Mouse (Mus musculus) intestine, embryonic 14.5 days (tissue): ENCODE measurements at regions not wholly inside any gene's neighbourhood (a gene's known extent, or its start where the extent isn't known, plus 50 kb on each side); places are given as distances from the start of the nearest gene placed in this dataset.

Source experiments
- ATAC-seq: fragments of 200-750 bp; cut with Nextera tagmentation; replicated peaks from 2 replicates; pipeline ENCODE4 v1.8.0; 2017; ENCODE audit warnings: low read depth, moderate number of reproducible peaks, moderate TSS enrichment, moderate library complexity; ENCODE audit not compliant: low FRiP score, low TSS enrichment
- DNase-seq: peaks from one replicate; pipeline ENCODE4 v3.0.0-alpha.2; 2018; ENCODE audit warnings: low spot score
- H3K27ac ChIP-seq: fragments of 300-500 bp; sonication (generic); 2 replicates; pipeline ENCODE4 v1.5.1; 2014; ENCODE audit warnings: low read depth, mild to moderate bottlenecking, control low read depth
- H3K27me3 ChIP-seq: fragments of 300-500 bp; sonication (generic); replicated peaks from 2 replicates; pipeline ENCODE4 v1.6.1; 2014; ENCODE audit warnings: low read length, control low read depth; ENCODE audit not compliant: control insufficient read depth, insufficient read depth
- H3K36me3 ChIP-seq: fragments of 300-500 bp; sonication (generic); 2 replicates; pipeline ENCODE4 v1.6.1; 2014; ENCODE audit warnings: low read length, control low read depth; ENCODE audit not compliant: control insufficient read depth, insufficient read depth
- H3K4me1 ChIP-seq: fragments of 300-500 bp; sonication (generic); replicated peaks from 2 replicates; pipeline ENCODE4 v1.6.1; 2014; ENCODE audit warnings: low read length, control low read depth, mixed read lengths; ENCODE audit not compliant: control insufficient read depth, insufficient read depth
- H3K4me2 ChIP-seq: fragments of 300-500 bp; sonication (generic); 2 replicates; pipeline ENCODE4 v1.6.1; 2014; ENCODE audit warnings: low read length
- H3K4me3 ChIP-seq: fragments of 300-500 bp; sonication (generic); 2 replicates; pipeline ENCODE4 v1.5.1; 2014; ENCODE audit warnings: low read depth, low read length, control low read depth, mixed read lengths
- H3K9ac ChIP-seq: fragments of 300-500 bp; sonication (generic); 2 replicates; pipeline ENCODE4 v1.6.1; 2014; ENCODE audit warnings: mild to moderate bottlenecking, low read length
- H3K9me3 ChIP-seq: fragments of 300-500 bp; sonication (generic); 2 replicates; pipeline ENCODE4 v1.6.1; 2016; ENCODE audit warnings: low read length, control low read depth; ENCODE audit not compliant: control insufficient read depth
- WGBS: fragments of 180-500 bp; shearing (Covaris S2); extraction: QIAGEN DNeasy Blood & Tissue Kit; methylation state at CpG from one replicate; pipeline ENCODE4 v1.1.7; 2014; 5-methylcytosine and 5-hydroxymethylcytosine counted together

DNA sequence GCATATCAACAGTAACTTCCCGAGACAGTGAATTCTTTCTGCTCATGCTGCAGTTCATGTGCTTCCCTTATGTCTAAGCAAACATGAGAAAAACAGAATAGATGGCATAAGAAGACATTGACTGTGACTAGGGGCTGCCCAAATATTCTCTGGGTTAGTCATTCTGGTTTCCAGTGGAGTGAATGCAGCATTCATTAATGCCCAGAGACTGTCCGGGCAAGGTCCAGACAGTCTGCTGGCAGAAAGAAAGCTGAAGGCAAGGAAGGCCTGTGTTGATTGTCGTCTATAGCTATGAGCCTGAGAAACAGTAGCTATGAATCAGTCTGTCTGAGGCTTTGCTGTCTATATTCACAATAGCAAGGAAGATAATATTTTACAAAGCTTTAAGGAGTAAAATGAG, 537.9 kb upstream of the Jag1 start:
- ATAC-seq (no peak), DNase-seq (no peak)
- no peaks in the 10 kb centered on the region for H3K36me3 ChIP-seq
- 73% methylated on average over 3 of the region's 3 CpGs for WGBS
- no peaks in the 10 kb centered on the region for H3K27me3 ChIP-seq
- no peak overlapping the region for H3K4me3 ChIP-seq
- H3K27ac ChIP-seq: no peak overlapping the region
- no peak overlapping the region for H3K9ac ChIP-seq
- H3K4me2 ChIP-seq: no peak overlapping the region
- H3K4me1 ChIP-seq: no peaks in the 10 kb centered on the region
- H3K9me3 ChIP-seq: peaks cover 6% of the 10 kb centered on the region; the same call in 1 of the 2 replicates

GRCm38 (mm10) chr2:137644160-137644559, 527.7 kb upstream of the Jag1 start:
- ATAC-seq: no peak
- Histone ChIP-seq H3K4me2 (no peak overlapping the region), H3K4me3 (no peak overlapping the region), H3K27me3 (no peaks in the 10 kb centered on the region), H3K4me1 (no peaks in the 10 kb centered on the region), H3K9me3 (no peaks in the 10 kb centered on the region), H3K27ac (no peak overlapping the region), H3K9ac (no peak overlapping the region), H3K36me3 (no peaks in the 10 kb centered on the region)
- no peak for DNase-seq
- 25% methylated on average over 2 of the region's 2 CpGs for WGBS

- 55% methylated on average over 10 of the region's 10 CpGs for WGBS
- no peak overlapping the region for H3K4me2 ChIP-seq
Measured at GRCm38 (mm10) chr2:137643269-137644055, 527.0 kb upstream of the Jag1 start.

DNA sequence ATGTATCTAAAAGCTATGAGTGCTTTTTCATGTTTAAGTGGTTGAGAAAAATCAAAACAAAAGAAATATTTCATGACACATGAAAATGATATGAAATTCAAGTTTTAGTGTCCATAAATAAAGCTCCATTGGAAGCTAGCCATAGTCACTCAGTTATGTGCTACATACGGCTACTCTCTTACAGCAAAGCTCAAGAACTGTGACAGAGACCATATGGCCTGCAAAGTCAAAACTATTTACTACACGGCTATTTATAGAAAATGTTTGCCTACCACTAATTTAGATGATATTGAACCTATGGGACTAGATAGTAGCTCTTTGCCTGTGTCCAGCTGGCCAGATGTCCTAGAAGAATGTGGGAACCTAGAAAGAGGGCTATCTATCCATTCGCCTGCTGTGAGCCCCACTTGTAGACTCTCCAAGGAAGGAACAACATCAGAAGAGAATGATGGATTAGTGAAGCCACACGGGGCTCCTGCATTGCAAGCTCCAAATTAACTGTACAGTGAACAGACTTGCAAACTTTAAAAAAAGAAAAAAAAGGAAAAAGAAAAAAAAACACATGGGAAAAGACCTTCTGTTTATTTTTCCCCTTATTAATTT, 518.7 kb upstream of the Jag1 start:
- WGBS: 27% methylated on average over 4 of the region's 4 CpGs
- H3K27ac ChIP-seq: peak overlapping the region; percentile 64; the same call in 1 of the 2 replicates
- ATAC-seq: peak; percentile 89

More at GRCm38 (mm10) chr2:137643269-137644055, 527.0 kb upstream of the Jag1 start:
- H3K36me3 ChIP-seq: no peaks in the 10 kb centered on the region
- no peaks in the 10 kb centered on the region for H3K9me3 ChIP-seq
- H3K9ac ChIP-seq: no peak overlapping the region
- no peak for ATAC-seq
- no peak for DNase-seq
- no peak overlapping the region for H3K4me3 ChIP-seq
- H3K4me1 ChIP-seq: no peaks in the 10 kb centered on the region
- no peak overlapping the region for H3K27ac ChIP-seq
- H3K27me3 ChIP-seq: no peaks in the 10 kb centered on the region

DNA sequence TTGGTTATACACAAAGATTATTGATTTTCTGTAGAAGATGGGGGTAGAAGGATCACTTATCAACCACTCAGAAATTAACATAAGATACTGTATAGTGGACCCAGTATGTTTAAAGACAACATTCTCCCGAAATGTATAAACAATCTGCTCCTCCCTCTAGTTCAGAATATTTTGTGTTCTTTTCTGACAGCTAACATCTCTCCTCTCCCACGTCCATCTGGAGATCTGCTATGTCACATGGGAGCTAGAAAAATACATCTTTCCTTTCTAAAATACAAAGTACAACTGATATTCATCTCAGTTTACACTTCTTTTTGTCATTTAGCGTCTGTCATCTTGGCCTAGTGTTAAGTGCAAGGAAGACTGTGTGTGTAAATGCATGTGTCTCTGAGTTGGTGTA, 500.2 kb upstream of the Jag1 start:
- H3K27ac ChIP-seq: no peak overlapping the region
- no peak overlapping the region for H3K4me3 ChIP-seq
- no peak overlapping the region for H3K4me2 ChIP-seq
- no peak for DNase-seq
- no peaks in the 10 kb centered on the region for H3K27me3 ChIP-seq
- no peak overlapping the region for H3K9ac ChIP-seq
- no peaks in the 10 kb centered on the region for H3K36me3 ChIP-seq
- WGBS: 72% methylated on average over 3 of the region's 3 CpGs
- no peaks in the 10 kb centered on the region for H3K4me1 ChIP-seq
- H3K9me3 ChIP-seq: no peaks in the 10 kb centered on the region
- no peak for ATAC-seq

More for the DNA sequence above, 518.7 kb upstream of the Jag1 start:
- peak; percentile 52 for DNase-seq
- H3K27me3 ChIP-seq: no peaks in the 10 kb centered on the region
- H3K4me2 ChIP-seq: no peak overlapping the region
- no peaks in the 10 kb centered on the region for H3K9me3 ChIP-seq
- 0 out of 2 replicates have a peak, but pooled peaks cover 4% of the 10 kb centered on the region for H3K4me1 ChIP-seq
- H3K9ac ChIP-seq: no peak overlapping the region
- no peak overlapping the region for H3K4me3 ChIP-seq
- H3K36me3 ChIP-seq: no peaks in the 10 kb centered on the region

DNA sequence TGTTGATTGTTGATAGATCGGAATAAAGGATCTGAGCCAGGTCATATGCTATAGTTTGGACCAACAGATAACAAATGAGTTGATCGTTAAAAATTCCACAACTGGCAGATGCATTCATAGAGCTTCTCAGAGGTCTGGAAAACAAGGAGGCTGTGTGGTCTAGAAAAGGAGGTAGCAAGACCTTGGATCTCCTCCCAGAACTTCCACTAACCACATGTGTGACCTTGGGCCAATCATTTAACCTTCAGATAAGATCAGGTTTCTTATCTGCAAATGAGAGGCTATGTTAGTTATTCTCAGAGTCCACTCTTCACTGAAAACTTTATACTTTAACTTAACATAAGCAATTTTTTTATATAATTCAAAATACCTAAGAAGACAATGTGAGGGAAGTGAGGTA, 497.3 kb upstream of the Jag1 start:
- Histone ChIP-seq H3K9me3 (no peaks in the 10 kb centered on the region), H3K9ac (no peak overlapping the region), H3K27me3 (no peaks in the 10 kb centered on the region), H3K36me3 (no peaks in the 10 kb centered on the region), H3K4me1 (no peaks in the 10 kb centered on the region), H3K4me2 (no peak overlapping the region), H3K27ac (no peak overlapping the region), H3K4me3 (no peak overlapping the region)
- 90% methylated on average over 2 of the region's 2 CpGs for WGBS
- ATAC-seq: no peak
- DNase-seq: no peak

DNA sequence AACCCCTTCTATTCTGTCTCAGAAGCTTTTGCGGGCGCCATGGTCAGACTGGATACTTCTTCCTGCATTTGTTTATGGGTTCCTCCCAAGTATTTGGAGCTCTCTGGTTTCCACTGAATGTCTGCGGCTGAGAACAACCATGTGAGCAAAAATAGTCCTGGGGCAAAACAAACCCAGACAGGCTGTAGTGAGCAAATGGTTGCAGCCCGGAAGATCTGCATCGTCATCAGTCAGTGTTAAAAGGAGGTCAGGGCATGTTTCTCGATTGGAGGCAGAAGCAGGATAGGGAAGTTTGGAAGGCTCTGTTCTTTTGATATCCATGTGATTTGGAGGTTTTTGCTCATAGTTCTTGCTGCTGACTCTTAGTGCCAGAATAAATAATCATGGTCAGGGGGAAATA, 492.1 kb upstream of the Jag1 start:
- DNase-seq (no peak), ATAC-seq (no peak)
- H3K4me3 ChIP-seq: no peak overlapping the region
- H3K4me1 ChIP-seq: no peaks in the 10 kb centered on the region
- H3K27me3 ChIP-seq: no peaks in the 10 kb centered on the region
- no peak overlapping the region for H3K27ac ChIP-seq
- WGBS: 42% methylated on average over 6 of the region's 6 CpGs
- H3K9ac ChIP-seq: no peak overlapping the region
- no peaks in the 10 kb centered on the region for H3K9me3 ChIP-seq
- no peak overlapping the region for H3K4me2 ChIP-seq
- no peaks in the 10 kb centered on the region for H3K36me3 ChIP-seq

- Histone ChIP-seq H3K9ac (no peak overlapping the region), H3K4me3 (no peak overlapping the region), H3K27me3 (no peaks in the 10 kb centered on the region), H3K4me1 (peaks cover 4% of the 10 kb centered on the region; the same call in 1 of the 2 replicates), H3K27ac (no peak overlapping the region), H3K4me2 (no peak overlapping the region), H3K36me3 (no peaks in the 10 kb centered on the region), H3K9me3 (no peaks in the 10 kb centered on the region)
- ATAC-seq (no peak), DNase-seq (no peak)
- 66% methylated on average over 7 of the region's 7 CpGs for WGBS
Measured at GRCm38 (mm10) chr2:137598136-137598535, 481.7 kb upstream of the Jag1 start.

DNA sequence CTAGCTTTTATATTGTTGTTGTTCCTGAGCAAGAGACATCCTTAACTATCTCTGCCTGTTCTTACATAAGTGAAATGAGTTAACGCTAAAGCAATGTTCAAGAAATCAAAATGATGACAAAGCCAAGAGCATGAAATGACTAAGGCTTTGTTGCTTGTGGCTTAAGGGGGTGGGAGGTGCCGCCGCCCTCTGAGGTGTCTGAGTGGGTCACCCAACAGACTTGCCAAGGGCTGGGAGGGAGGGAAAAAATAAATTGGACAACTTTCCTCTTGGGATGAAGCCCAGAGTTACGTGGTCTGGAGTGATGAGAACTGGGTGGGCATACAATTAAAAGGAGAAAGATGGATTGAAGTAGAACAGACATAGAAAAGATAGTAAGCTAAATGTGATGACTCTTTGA, 478.1 kb upstream of the Jag1 start:
- H3K9ac ChIP-seq: no peak overlapping the region
- ATAC-seq (no peak), DNase-seq (no peak)
- H3K4me2 ChIP-seq: no peak overlapping the region
- no peaks in the 10 kb centered on the region for H3K27me3 ChIP-seq
- no peak overlapping the region for H3K4me3 ChIP-seq
- no peaks in the 10 kb centered on the region for H3K36me3 ChIP-seq
- no peak overlapping the region for H3K27ac ChIP-seq
- peaks cover 4% of the 10 kb centered on the region; the same call in 1 of the 2 replicates for H3K4me1 ChIP-seq
- H3K9me3 ChIP-seq: no peaks in the 10 kb centered on the region
- 87% methylated on average over 4 of the region's 4 CpGs for WGBS
